Mouse (Mus musculus) myocyte (in vitro differentiated cells): ENCODE measurements at regions not wholly inside any gene's neighbourhood (a gene's known extent, or its start where the extent isn't known, plus 50 kb on each side); places are given as distances from the start of the nearest gene placed in this dataset.

ENCODE experiments used
- H3K27me3 ChIP-seq: one replicate; pipeline ENCODE4 v1.6.1; 2011; ENCODE audit not compliant: control insufficient read depth, insufficient read depth, insufficient read length
- H3K36me3 ChIP-seq: one replicate; pipeline ENCODE4 v1.6.1; 2011; ENCODE audit not compliant: control insufficient read depth, insufficient read depth
- H3K4me2 ChIP-seq: one replicate; pipeline ENCODE4 v1.6.1; 2011; ENCODE audit warnings: low read depth, control low read depth
- H3K4me3 ChIP-seq: one replicate; pipeline ENCODE4 v1.5.1; 2011; ENCODE audit warnings: mild to moderate bottlenecking, control low read depth, moderate library complexity
- H3K79me2 ChIP-seq: one replicate; pipeline ENCODE4 v1.6.1; 2011; ENCODE audit not compliant: control insufficient read depth, insufficient read depth
- H3ac ChIP-seq: one replicate; pipeline ENCODE4 v1.6.1; 2011; ENCODE audit not compliant: control insufficient read depth, insufficient read length
- CEBPB ChIP-seq: IDR thresholded peaks from 2 replicates; pipeline ENCODE4 v1.6.1; 2011; ENCODE audit warnings: mild to moderate bottlenecking, moderate library complexity; ENCODE audit not compliant: poor library complexity, insufficient read depth, severe bottlenecking
- E2F4 ChIP-seq: IDR thresholded peaks from one replicate; pipeline ENCODE4 v1.6.1; 2011; ENCODE audit warnings: mild to moderate bottlenecking, control low read depth, moderate library complexity; ENCODE audit not compliant: insufficient read depth
- MAX ChIP-seq: IDR thresholded peaks from one replicate; pipeline ENCODE4 v1.6.1; 2011; ENCODE audit warnings: low read depth, mild to moderate bottlenecking, control low read depth
- MYOD1 ChIP-seq, 3 experiments: IDR thresholded peaks; one replicate each; pipeline ENCODE4 v1.6.1; 2011; ENCODE audit warnings: control low read depth in 2 of 3, low read depth in 2 of 3, mild to moderate bottlenecking in 2 of 3, moderate library complexity in 1 of 3; ENCODE audit not compliant: insufficient read length in 2 of 3, control insufficient read depth in 1 of 3
- MYOG ChIP-seq, 3 experiments: IDR thresholded peaks; one replicate each; pipeline ENCODE4 v1.6.1; 2011; ENCODE audit warnings: control low read depth in 2 of 3, low read depth in 2 of 3, mild to moderate bottlenecking in 2 of 3; ENCODE audit not compliant: insufficient read length in 2 of 3, control insufficient read depth in 1 of 3, insufficient read depth in 1 of 3
- POLR2A ChIP-seq: IDR thresholded peaks from one replicate; pipeline ENCODE4 v1.6.1; 2011; ENCODE audit warnings: low read depth, mild to moderate bottlenecking, control low read depth, moderate library complexity; ENCODE audit not compliant: insufficient read length
- POLR2AphosphoS2 ChIP-seq: IDR thresholded peaks from one replicate; pipeline ENCODE4 v1.6.1; 2011; ENCODE audit warnings: low read depth, control low read depth; ENCODE audit not compliant: insufficient read length
- REST ChIP-seq: IDR thresholded peaks from one replicate; pipeline ENCODE4 v1.6.1; 2011; ENCODE audit warnings: mild to moderate bottlenecking, control low read depth, moderate library complexity; ENCODE audit not compliant: insufficient read depth, insufficient read length
- SRF ChIP-seq: IDR thresholded peaks from one replicate; pipeline ENCODE4 v1.6.1; 2011; ENCODE audit warnings: low read depth; ENCODE audit not compliant: control insufficient read depth, insufficient read length
- TCF12 ChIP-seq: IDR thresholded peaks from one replicate; pipeline ENCODE4 v1.6.1; 2011; ENCODE audit warnings: mild to moderate bottlenecking, control low read depth; ENCODE audit not compliant: poor library complexity, insufficient read depth, severe bottlenecking
- TCF3 ChIP-seq: IDR thresholded peaks from one replicate; pipeline ENCODE4 v1.6.1; 2011; ENCODE audit warnings: low read depth, control low read depth; ENCODE audit not compliant: insufficient read length
- USF1 ChIP-seq: IDR thresholded peaks from one replicate; pipeline ENCODE4 v1.6.1; 2011; ENCODE audit warnings: low read depth, mild to moderate bottlenecking, control low read depth, moderate library complexity

DNA sequence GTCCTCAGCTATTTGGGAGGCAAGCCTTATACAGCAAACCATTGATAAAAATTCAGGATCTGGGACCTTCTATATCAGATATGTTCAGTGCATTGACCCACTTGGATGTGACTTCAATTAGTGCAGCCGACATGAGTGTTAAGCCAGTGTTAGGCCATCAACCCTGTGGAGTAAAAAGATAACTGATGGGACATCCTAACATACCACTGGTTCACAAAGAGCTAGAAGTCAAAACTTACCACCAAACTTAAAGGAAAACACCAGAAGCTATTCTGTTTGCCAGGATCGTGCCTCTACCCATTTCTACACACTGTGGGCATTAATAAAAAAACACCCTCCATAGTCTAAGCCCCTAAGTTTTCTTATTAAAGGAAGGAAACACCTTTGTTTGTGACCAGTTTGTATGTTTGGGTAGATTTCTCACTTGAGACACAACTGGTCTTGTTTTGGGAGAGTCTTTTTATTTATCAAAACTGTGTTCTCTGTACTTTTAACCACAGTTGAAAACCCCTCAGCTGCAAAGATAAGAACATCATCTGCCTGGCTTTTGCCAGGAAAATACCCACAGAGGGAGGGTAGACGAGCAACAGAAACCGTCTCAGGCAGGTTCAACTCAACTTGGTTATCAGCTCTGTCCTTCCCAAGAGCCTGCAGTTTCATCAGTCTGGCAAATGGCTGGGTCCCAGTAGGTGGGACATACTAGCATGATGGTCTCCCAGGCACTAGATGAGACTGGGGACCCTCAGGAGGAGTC, 283.5 kb downstream of the Sox4 start:
- no peak overlapping the region for H3K4me2 ChIP-seq
- H3K36me3 ChIP-seq, result no peaks in the 10 kb centered on the region
- H3K79me2 ChIP-seq, result no peaks in the 10 kb centered on the region
- no peak overlapping the region for H3K4me3 ChIP-seq
- no peak overlapping the region for H3ac ChIP-seq
- no peaks in the 10 kb centered on the region for H3K27me3 ChIP-seq
- TF ChIP-seq MYOG (IDR thresholded peaks at IDR 0.05; ENCODE audit: control insufficient read depth in 1 of 3, insufficient read depth in 1 of 3, insufficient read length in 2 of 3, low read depth in 2 of 3) (no peak), USF1 (no peak), TCF12 (no peak), POLR2A (no peak), MAX (no peak), POLR2AphosphoS2 (no peak), REST (no peak), MYOD1 (IDR thresholded peaks at IDR 0.05; ENCODE audit: control insufficient read depth in 1 of 3, insufficient read length in 2 of 3, low read depth in 2 of 3) (no peak), SRF (no peak), CEBPB (no peak), E2F4 (no peak), TCF3 (no peak)

DNA sequence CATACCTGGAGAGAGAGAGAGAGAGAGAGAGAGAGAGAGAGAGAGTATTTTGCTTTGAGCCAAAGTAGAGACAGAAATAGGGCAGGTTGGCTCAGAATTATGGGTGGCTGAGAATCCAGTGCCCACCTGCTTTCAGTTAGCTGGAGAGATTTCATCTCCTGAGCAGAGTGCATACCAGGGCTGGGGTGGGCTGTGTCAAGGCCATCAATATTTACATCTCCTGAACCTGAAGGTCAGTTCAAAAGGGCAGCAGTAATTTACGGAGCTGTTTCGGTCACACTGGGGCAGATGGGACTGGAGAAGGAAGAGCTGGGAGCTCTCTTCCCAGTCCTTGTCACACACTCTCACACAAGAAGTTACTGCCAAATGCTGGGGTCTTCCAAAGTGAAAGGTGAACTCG, 286.7 kb downstream of the Sox4 start:
- no peak for TF ChIP-seq USF1
- TF ChIP-seq POLR2AphosphoS2, result no peak
- no peak for TF ChIP-seq E2F4
- TF ChIP-seq MAX, result no peak
- no peak for TF ChIP-seq CEBPB
- no peak for TF ChIP-seq POLR2A
- TF ChIP-seq MYOG (IDR thresholded peaks at IDR 0.05; ENCODE audit: control insufficient read depth in 1 of 3, insufficient read depth in 1 of 3, insufficient read length in 2 of 3, low read depth in 2 of 3), result no peak
- TF ChIP-seq REST, result no peak
- TF ChIP-seq SRF, result no peak
- no peak for TF ChIP-seq TCF12
- no peak for TF ChIP-seq MYOD1 (IDR thresholded peaks at IDR 0.05; ENCODE audit: control insufficient read depth in 1 of 3, insufficient read length in 2 of 3, low read depth in 2 of 3)
- TF ChIP-seq TCF3, result no peak
- no peak overlapping the region for H3K4me3 ChIP-seq
- no peak overlapping the region for H3K4me2 ChIP-seq
- H3ac ChIP-seq, result no peak overlapping the region
- peaks cover 9% of the 10 kb centered on the region for H3K79me2 ChIP-seq
- H3K27me3 ChIP-seq, result no peaks in the 10 kb centered on the region
- H3K36me3 ChIP-seq, result no peaks in the 10 kb centered on the region

DNA sequence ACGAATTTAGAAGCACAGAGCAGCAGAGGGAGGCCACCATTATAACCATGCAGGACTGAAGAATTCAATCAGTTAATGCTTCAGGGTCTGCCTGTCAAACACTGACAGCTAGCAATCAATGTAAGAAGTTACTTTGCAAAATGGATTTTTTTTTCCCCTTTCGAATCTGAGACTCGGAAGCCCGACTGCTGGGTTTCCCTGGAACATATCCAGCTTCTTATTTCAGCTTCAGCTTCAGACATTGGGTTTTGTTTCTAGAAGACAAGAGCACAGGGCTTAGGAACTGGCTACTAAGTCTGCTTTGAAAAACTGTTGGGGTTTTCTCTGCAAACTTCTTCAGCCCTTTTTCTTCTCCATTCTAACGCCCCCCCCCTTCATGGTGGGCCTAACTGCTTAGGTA, 288.4 kb downstream of the Sox4 start:
- no peak for TF ChIP-seq MAX
- TF ChIP-seq E2F4, result no peak
- no peak for TF ChIP-seq REST
- TF ChIP-seq TCF12, result no peak
- no peak for TF ChIP-seq MYOD1 (IDR thresholded peaks at IDR 0.05; ENCODE audit: control insufficient read depth in 1 of 3, insufficient read length in 2 of 3, low read depth in 2 of 3)
- Histone ChIP-seq H3ac (no peak overlapping the region), H3K79me2 (peaks cover 9% of the 10 kb centered on the region), H3K4me2 (no peak overlapping the region), H3K36me3 (no peaks in the 10 kb centered on the region), H3K27me3 (no peaks in the 10 kb centered on the region), H3K4me3 (no peak overlapping the region)

DNA sequence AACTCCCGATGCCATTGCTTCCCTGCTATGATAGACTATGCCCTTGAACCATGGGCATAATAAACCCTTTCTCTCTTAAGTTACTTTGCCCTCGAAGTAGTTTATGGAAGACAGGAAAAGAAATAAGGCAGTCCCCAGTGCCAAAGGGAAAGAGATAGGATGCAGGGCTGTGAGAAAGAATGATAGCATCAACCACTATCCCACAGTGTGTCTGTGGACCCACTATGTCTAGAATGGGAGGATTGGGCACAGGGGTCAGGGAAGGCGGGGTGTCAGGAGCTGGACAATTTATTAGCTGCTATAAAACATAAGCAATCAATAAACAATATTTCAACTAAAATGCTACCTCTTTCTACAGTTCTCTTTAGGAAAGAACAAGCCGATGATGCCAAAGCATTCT, 288.8 kb downstream of the Sox4 start:
- Histone ChIP-seq H3K79me2 (peaks cover 9% of the 10 kb centered on the region), H3K4me3 (no peak overlapping the region), H3K36me3 (no peaks in the 10 kb centered on the region), H3K27me3 (no peaks in the 10 kb centered on the region), H3K4me2 (no peak overlapping the region), H3ac (no peak overlapping the region)
- TF ChIP-seq MYOG (IDR thresholded peaks at IDR 0.05; ENCODE audit: control insufficient read depth in 1 of 3, insufficient read depth in 1 of 3, insufficient read length in 2 of 3, low read depth in 2 of 3) (no peak), TCF3 (no peak), MYOD1 (IDR thresholded peaks at IDR 0.05; ENCODE audit: control insufficient read depth in 1 of 3, insufficient read length in 2 of 3, low read depth in 2 of 3) (no peak), REST (no peak), CEBPB (no peak), TCF12 (no peak), POLR2AphosphoS2 (no peak), E2F4 (no peak), USF1 (no peak), POLR2A (no peak), SRF (no peak), MAX (no peak)
